Mouse (Mus musculus): ENCODE measurements around the gene Mcoln3. TPM values are rescaled to one million over a fixed set of nuclear protein-coding genes. Genes with fewer than 3 reads are reported as not detected.
A peak's percentile ranks its signal among the peaks of the same experiment; 100 is the strongest.

Gene Mcoln3
- polyA plus RNA-seq, 1 experiment: not detected

DNA sequence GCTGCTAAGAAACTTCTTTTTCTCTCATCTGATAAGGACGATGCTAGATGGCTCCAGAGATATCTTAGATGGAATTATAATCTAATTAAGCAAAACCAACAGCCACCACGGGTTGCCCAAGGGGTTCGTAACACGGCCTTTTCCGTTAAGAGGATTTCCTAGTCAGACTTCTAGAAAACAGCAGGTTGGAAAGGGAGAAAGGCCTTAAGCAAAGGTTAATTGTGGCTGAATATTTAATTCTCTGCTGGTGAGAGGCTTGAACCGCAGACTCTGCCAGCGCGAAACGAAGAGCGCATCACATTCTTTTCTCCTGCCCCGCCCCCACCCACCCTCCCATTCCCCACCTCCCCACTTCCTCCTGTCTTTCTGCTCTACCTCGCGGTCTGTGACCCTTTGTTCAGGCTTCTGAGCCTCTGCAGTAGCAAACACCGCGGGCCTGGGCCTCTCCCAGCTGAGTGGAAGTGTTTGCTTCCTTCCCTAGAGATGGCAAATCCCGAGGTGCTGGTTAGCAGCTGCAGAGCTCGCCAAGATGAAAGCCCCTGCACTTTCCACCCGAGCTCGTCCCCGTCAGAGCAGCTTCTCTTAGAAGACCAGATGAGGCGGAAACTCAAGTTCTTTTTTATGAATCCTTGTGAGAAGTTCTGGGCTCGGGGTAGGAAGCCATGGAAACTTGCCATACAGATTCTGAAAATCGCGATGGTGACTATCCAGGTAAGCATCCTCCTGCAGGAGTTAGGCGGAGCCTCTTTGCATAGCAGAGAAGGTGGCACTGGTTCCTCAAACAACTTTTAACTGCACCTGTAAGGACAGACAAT, 4.3 kb downstream of the Mcoln3 start:
- TF ChIP-seq POLR2A (IDR thresholded peaks at IDR 0.05; ENCODE audit: borderline replicate concordance, control insufficient read depth, low read depth, low read length): no peak
- no peak for TF ChIP-seq CTCF (IDR thresholded peaks at IDR 0.05; ENCODE audit: control insufficient read depth, insufficient read depth, low read length)
- no peaks in the 10 kb centered on the region for H3K4me1 ChIP-seq (ENCODE audit: control insufficient read depth, insufficient read depth, low read length)
- peak overlapping the region; percentile 72; the same call in 1 of the 2 replicates for H3K27ac ChIP-seq (ENCODE audit: control insufficient read depth, insufficient read depth, low read depth, low read length, poor library complexity)
- 11% methylated on average over 25 of the region's 25 CpGs for WGBS
- peak overlapping the region; percentile 22 for H3K4me3 ChIP-seq (replicated peaks; ENCODE audit: control insufficient read depth, low read depth, low read length)

DNA sequence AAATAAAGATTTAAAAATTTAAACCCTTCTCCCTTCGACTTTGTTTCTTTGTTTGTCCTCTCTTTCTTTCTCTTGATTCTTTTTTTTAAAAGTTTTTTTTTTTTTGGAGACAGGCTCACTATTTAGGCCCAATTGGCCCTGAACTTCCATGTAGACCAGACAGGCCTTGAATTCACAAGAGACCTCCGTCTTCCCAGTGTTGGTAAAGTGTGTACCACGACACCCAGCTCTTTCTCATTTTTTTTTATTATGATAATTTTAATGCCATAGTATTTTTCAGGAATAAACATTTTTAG, 4.8 kb downstream of the Mcoln3 start:
- H3K27ac ChIP-seq (ENCODE audit: control insufficient read depth, insufficient read depth, low read depth, low read length, poor library complexity): no peak overlapping the region
- WGBS: 64% methylated on average over 3 of the region's 3 CpGs
- no peak overlapping the region for H3K4me3 ChIP-seq (replicated peaks; ENCODE audit: control insufficient read depth, low read depth, low read length)
- TF ChIP-seq CTCF (IDR thresholded peaks at IDR 0.05; ENCODE audit: control insufficient read depth, insufficient read depth, low read length) (no peak), POLR2A (IDR thresholded peaks at IDR 0.05; ENCODE audit: borderline replicate concordance, control insufficient read depth, low read depth, low read length) (no peak)
- H3K4me1 ChIP-seq (ENCODE audit: control insufficient read depth, insufficient read depth, low read length): no peaks in the 10 kb centered on the region

DNA sequence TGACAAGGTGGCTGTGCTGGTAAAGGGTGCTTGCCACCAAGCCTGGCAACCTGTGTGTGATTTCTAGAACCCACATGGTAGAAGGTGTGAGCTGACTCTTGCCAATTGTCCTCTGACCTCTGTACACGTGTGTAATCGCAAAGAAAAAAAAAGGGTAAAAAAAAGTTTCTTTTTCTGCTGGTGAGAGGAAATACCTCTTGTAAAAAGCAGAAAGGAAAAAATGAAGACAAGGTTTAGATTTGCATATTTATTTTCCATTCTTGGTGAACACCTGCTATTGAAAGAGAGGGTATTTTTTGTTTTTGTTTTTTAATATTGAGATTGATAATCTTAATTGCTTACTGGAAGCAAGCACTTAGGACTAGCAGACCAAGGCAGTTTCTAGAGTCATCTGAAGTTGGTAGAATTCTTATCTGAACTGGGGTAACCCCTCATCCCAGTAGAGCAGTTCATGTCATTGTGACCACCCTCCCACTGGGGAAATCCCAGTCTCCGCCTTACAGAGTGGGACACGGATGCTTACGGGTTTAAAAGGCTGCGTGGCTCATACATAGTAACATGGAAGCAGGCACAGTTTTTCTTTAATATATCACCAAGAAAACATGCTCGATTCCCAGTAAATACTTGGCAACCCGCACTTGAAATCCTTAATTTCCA, 5.7 kb downstream of the Mcoln3 start:
- no peak overlapping the region for H3K4me3 ChIP-seq (replicated peaks; ENCODE audit: control insufficient read depth, low read depth, low read length)
- no peak for TF ChIP-seq POLR2A (IDR thresholded peaks at IDR 0.05; ENCODE audit: borderline replicate concordance, control insufficient read depth, low read depth, low read length)
- no peak for TF ChIP-seq CTCF (IDR thresholded peaks at IDR 0.05; ENCODE audit: control insufficient read depth, insufficient read depth, low read length)
- 75% methylated on average over 8 of the region's 8 CpGs for WGBS
- no peaks in the 10 kb centered on the region; the same call in 1 of the 2 replicates for H3K4me1 ChIP-seq (ENCODE audit: control insufficient read depth, insufficient read depth, low read length)
- no peak overlapping the region for H3K27ac ChIP-seq (ENCODE audit: control insufficient read depth, insufficient read depth, low read depth, low read length, poor library complexity)

DNA sequence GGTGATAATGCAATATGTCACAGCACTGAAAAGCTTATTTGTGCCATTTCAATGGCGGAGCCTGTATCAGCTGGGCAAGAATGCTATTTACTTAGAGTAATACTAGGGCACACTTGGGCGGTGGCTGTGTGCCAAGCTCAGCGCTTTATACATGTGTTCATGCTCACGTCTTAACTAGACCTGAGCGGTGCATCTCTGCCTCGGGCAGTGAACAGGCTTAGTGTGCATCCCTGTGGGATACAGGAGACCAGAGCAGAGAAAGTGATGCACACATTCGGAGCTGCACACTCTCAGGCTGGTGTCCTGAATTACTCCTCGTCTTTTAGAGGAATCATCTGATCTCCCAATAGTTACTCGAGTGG, 6.2 kb downstream of the Mcoln3 start:
- 85% methylated on average over 9 of the region's 9 CpGs for WGBS
- no peak overlapping the region for H3K4me3 ChIP-seq (replicated peaks; ENCODE audit: control insufficient read depth, low read depth, low read length)
- H3K27ac ChIP-seq (ENCODE audit: control insufficient read depth, insufficient read depth, low read depth, low read length, poor library complexity): no peak overlapping the region
- no peaks in the 10 kb centered on the region; the same call in 1 of the 2 replicates for H3K4me1 ChIP-seq (ENCODE audit: control insufficient read depth, insufficient read depth, low read length)
- TF ChIP-seq CTCF (IDR thresholded peaks at IDR 0.05; ENCODE audit: control insufficient read depth, insufficient read depth, low read length) (no peak), POLR2A (IDR thresholded peaks at IDR 0.05; ENCODE audit: borderline replicate concordance, control insufficient read depth, low read depth, low read length) (no peak)

DNA sequence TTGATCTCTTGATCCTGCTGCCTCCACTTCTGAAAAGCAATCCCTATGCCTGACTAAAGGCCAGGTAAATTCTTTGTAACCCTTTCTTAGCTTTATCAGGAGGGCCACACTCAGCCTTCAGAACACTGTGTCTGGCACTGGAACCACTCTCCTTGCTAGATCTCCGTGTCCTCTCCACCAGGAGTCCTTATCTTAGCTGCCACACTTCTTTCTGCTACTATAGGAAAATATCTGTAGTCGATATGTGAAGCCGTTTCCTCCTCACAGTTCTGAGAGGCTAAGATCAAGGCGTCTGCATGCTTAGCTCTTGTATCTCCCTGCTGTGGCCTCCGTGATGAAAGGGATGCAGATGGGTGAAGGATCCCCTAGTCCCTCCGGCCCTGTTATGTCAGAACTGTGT, 10.0 kb downstream of the Mcoln3 start:
- Histone ChIP-seq H3K4me1 (ENCODE audit: control insufficient read depth, insufficient read depth, low read length) (no peaks in the 10 kb centered on the region; the same call in 1 of the 2 replicates), H3K27ac (ENCODE audit: control insufficient read depth, insufficient read depth, low read depth, low read length, poor library complexity) (no peak overlapping the region), H3K4me3 (replicated peaks; ENCODE audit: control insufficient read depth, low read depth, low read length) (no peak overlapping the region)
- TF ChIP-seq POLR2A (IDR thresholded peaks at IDR 0.05; ENCODE audit: borderline replicate concordance, control insufficient read depth, low read depth, low read length) (no peak), CTCF (IDR thresholded peaks at IDR 0.05; ENCODE audit: control insufficient read depth, insufficient read depth, low read length) (no peak)
- 66% methylated on average over 6 of the region's 6 CpGs for whole genome bisulfite sequencing

DNA sequence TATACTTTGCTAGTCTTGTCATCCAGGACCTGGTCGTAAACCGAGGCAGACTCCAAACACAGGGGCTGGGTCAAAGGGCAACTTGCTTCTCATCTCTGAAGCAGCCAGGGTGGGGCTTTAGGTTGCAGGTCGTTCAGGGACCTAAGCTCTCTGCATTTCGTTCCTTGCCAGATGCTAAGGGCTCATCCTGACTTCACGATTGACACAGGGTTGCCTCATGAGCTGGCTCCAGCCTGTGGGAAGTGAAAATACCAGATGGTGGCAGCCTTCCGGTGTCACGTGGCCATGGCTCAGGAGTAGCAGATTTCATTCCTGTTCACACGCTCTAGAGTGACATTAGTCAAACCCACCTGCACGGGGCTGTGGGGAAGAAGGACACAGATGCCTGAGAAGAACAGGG, 17.6 kb downstream of the Mcoln3 start:
- 54% methylated on average over 9 of the region's 9 CpGs for WGBS

DNA sequence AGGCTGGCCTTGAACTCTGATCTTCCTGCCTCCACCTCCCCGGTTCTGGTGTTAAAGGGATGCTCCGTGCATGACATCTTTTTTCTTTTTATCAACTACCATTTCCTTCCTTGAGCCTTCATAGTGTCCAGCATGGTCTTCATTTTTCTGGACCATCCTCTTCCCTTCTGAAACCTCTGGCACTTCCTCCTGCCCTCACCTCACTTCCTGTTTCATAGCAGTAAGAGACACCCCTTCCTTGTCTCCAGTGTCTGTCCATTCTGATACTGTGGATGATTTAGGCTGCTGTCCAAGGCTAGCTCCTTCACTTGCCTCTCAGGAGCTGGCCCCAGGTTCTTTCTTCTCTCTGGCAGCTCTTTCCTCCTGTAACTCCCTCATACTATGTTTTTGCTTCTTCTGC, 18.2 kb downstream of the Mcoln3 start:
- 67% methylated on average over 2 of the region's 2 CpGs for WGBS
- TF ChIP-seq CTCF (IDR thresholded peaks at IDR 0.05; ENCODE audit: control insufficient read depth, insufficient read depth, low read length) (no peak), POLR2A (IDR thresholded peaks at IDR 0.05; ENCODE audit: borderline replicate concordance, control insufficient read depth, low read depth, low read length) (no peak)
- Histone ChIP-seq H3K4me3 (replicated peaks; ENCODE audit: control insufficient read depth, low read depth, low read length) (no peak overlapping the region), H3K4me1 (ENCODE audit: control insufficient read depth, insufficient read depth, low read length) (no peaks in the 10 kb centered on the region), H3K27ac (ENCODE audit: control insufficient read depth, insufficient read depth, low read depth, low read length, poor library complexity) (no peak overlapping the region)

More for the DNA sequence above, 17.6 kb downstream of the Mcoln3 start:
- TF ChIP-seq POLR2A (IDR thresholded peaks at IDR 0.05; ENCODE audit: borderline replicate concordance, control insufficient read depth, low read depth, low read length): no peak
- no peak for TF ChIP-seq CTCF (IDR thresholded peaks at IDR 0.05; ENCODE audit: control insufficient read depth, insufficient read depth, low read length)
- Histone ChIP-seq H3K4me3 (replicated peaks; ENCODE audit: control insufficient read depth, low read depth, low read length) (no peak overlapping the region), H3K27ac (ENCODE audit: control insufficient read depth, insufficient read depth, low read depth, low read length, poor library complexity) (no peak overlapping the region), H3K4me1 (ENCODE audit: control insufficient read depth, insufficient read depth, low read length) (no peaks in the 10 kb centered on the region)

DNA sequence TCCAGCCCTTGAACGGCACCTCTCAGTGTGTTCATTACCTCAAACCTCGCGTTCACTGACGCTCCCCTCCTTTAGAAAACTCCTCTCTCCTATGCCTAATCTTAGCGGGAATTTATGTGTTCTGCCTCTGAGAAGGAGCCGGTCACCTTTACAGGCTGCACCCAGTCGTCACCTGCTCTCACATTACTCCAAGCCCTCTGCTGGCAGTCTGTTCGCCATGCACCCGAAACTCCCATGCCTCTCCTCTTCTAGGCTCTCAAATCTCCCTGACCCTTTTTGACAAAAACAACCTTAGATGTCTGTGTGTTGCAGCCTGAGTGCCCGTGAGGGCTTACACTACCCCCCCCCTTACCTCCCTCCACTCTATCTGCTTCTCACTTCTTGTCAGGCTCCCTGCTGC, 19.2 kb downstream of the Mcoln3 start:
- TF ChIP-seq POLR2A (IDR thresholded peaks at IDR 0.05; ENCODE audit: borderline replicate concordance, control insufficient read depth, low read depth, low read length) (no peak), CTCF (IDR thresholded peaks at IDR 0.05; ENCODE audit: control insufficient read depth, insufficient read depth, low read length) (peak; percentile 33; the same call in 1 of the 2 replicates)
- no peak overlapping the region for H3K4me3 ChIP-seq (replicated peaks; ENCODE audit: control insufficient read depth, low read depth, low read length)
- H3K4me1 ChIP-seq (ENCODE audit: control insufficient read depth, insufficient read depth, low read length): no peaks in the 10 kb centered on the region
- no peak overlapping the region for H3K27ac ChIP-seq (ENCODE audit: control insufficient read depth, insufficient read depth, low read depth, low read length, poor library complexity)
- WGBS: 46% methylated on average over 10 of the region's 10 CpGs

All from bone marrow, adult 2 months (tissue).